Mouse (Mus musculus) layer of hippocampus, adult 18-20 months (tissue): Measurements from ENCODE around the gene Aspscr1. TPM values are rescaled to one million over a fixed set of nuclear protein-coding genes. Genes with fewer than 3 reads are reported as not detected.

Experiments
- DNase-seq, 2 experiments: peaks; one replicate each; pipeline ENCODE4 v3.0.0; 2022; ENCODE audit warnings: low spot score in 2 of 2
- microRNA-seq, 2 experiments: library from miRNA; unstranded; fragments of <30 nt; microRNA quantifications; one replicate each; pipeline ENCODE4 v1.2.0; 2021
- total RNA-seq, 2 experiments: library from RNA; stranded (reverse); gene quantifications; 2 replicates each; pipeline ENCODE4 v1.2.3; 2021

Gene Aspscr1
- total RNA-seq, 2 experiments from 2014 or later = 46.1 to 54.3 TPM

GRCm38 (mm10) chr11:120731395-120731794 lies 58.6 kb downstream of the Aspscr1 start:
- DNase-seq = no peak

- DNase-seq = no peak
These were observed 59.3 kb downstream of the Aspscr1 start, which contains the start of gene Cbr2 for GRCm38 (mm10) chr11:120731858-120732680. Gene Cbr2 (minus strand): TSS chr11:120732114.

- DNase-seq = no peak
These were observed 60.7 kb downstream of the Aspscr1 start for GRCm38 (mm10) chr11:120733521-120733920.

- DNase-seq = no peak
These were observed 63.7 kb downstream of the Aspscr1 start for GRCm38 (mm10) chr11:120736424-120736823.

GRCm38 (mm10) chr11:120740981-120741380 lies 68.2 kb downstream of the Aspscr1 start:
- no peak for DNase-seq

- DNase-seq = no peak
These were observed 71.4 kb downstream of the Aspscr1 start for GRCm38 (mm10) chr11:120744121-120744701.

GRCm38 (mm10) chr11:120747974-120748373 lies 75.2 kb downstream of the Aspscr1 start:
- DNase-seq = no peak

GRCm38 (mm10) chr11:120749430-120749829 lies 76.7 kb downstream of the Aspscr1 start:
- no peak for DNase-seq

- no peak for DNase-seq
These were observed 78.8 kb downstream of the Aspscr1 start for GRCm38 (mm10) chr11:120751606-120752005.

Small RNA genes within 50 kb of the gene (microRNA-seq; reads per million reads assigned to microRNA genes)
- gene Mir6936 = 2.1 to 2.5 reads per million in 2 experiments

Other genes with a start within 250 kb of the Aspscr1 start
- gene Nploc4, start 235.3 kb upstream of the Aspscr1 start, total RNA-seq = 10 to 100 TPM; 60.0 to 61.9 TPM
- gene Tspan10, start 230.3 kb upstream of the Aspscr1 start, total RNA-seq = not detected
- gene Pde6g, start 219.5 kb upstream of the Aspscr1 start, total RNA-seq = under 1 TPM; 0.43 to 0.82 TPM
- 10 to 100 TPM; 13.1 to 13.5 TPM for gene Oxld1, start 214.9 kb upstream of the Aspscr1 start, total RNA-seq
- 10 to 100 TPM; 24.6 to 32.9 TPM for gene Ccdc137, start 214.9 kb upstream of the Aspscr1 start, total RNA-seq
- 10 to 100 TPM; 53.0 to 53.6 TPM for gene Arl16, start 205.4 kb upstream of the Aspscr1 start, total RNA-seq
- gene Mrpl12, start 188.4 kb upstream of the Aspscr1 start, total RNA-seq = 10 to 100 TPM; 65.1 to 67.5 TPM
- gene Slc25a10, start 181.1 kb upstream of the Aspscr1 start, total RNA-seq = 10 to 100 TPM; 18.9 to 19.3 TPM
- gene Gcgr, start 142.3 kb upstream of the Aspscr1 start, total RNA-seq = not detected
- 10 to 100 TPM; 68.8 to 74.5 TPM for gene Mcrip1, start 123.2 kb upstream of the Aspscr1 start, total RNA-seq
- not detected for gene Ppp1r27, start 121.8 kb upstream of the Aspscr1 start, total RNA-seq
- gene P4hb, start 99.7 kb upstream of the Aspscr1 start, total RNA-seq = 100 to 1,000 TPM; 122 to 132 TPM
- gene Arhgdia, start 91.3 kb upstream of the Aspscr1 start, total RNA-seq = 100 to 1,000 TPM; 293 to 295 TPM
- 10 to 100 TPM; 60.5 to 70.0 TPM for gene Alyref, start 74.6 kb upstream of the Aspscr1 start, total RNA-seq
- gene Anapc11, start 74.6 kb upstream of the Aspscr1 start, total RNA-seq = 10 to 100 TPM; 93.5 to 97.0 TPM
- 1 to 10 TPM in 1 of 2 experiments, under 1 TPM in 1; 0.89 to 1.4 TPM for gene Npb, start 64.5 kb upstream of the Aspscr1 start, total RNA-seq
- 100 to 1,000 TPM; 118 to 128 TPM for gene Pcyt2, start 55.0 kb upstream of the Aspscr1 start, total RNA-seq
- 10 to 100 TPM; 35.4 to 41.5 TPM for gene Sirt7, start 47.7 kb upstream of the Aspscr1 start, total RNA-seq
- 10 to 100 TPM; 70.0 to 71.5 TPM for gene Mafg, start 39.4 kb upstream of the Aspscr1 start, total RNA-seq
- gene Pycr1, start 29.2 kb upstream of the Aspscr1 start, total RNA-seq = 1 to 10 TPM in 1 of 2 experiments, under 1 TPM in 1; 0.81 to 2.0 TPM
- gene Myadml2, start 24.8 kb upstream of the Aspscr1 start, total RNA-seq = 1 to 10 TPM; 3.9 to 4.6 TPM
- gene Notum, start 11.8 kb upstream of the Aspscr1 start, total RNA-seq = 1 to 10 TPM; 2.6 to 5.5 TPM
- 10 to 100 TPM; 15.8 to 18.7 TPM for gene Cenpx, start 40.8 kb downstream of the Aspscr1 start, total RNA-seq
- gene Lrrc45, start 41.0 kb downstream of the Aspscr1 start, total RNA-seq = 10 to 100 TPM; 49.1 to 60.5 TPM
- 10 to 100 TPM; 32.0 to 40.0 TPM for gene Rac3, start 48.5 kb downstream of the Aspscr1 start, total RNA-seq
- gene Dcxr, start 54.3 kb downstream of the Aspscr1 start, total RNA-seq = 10 to 100 TPM; 12.3 to 13.6 TPM
- gene Cbr2, start 59.1 kb downstream of the Aspscr1 start, total RNA-seq = 1 to 10 TPM; 1.2 to 1.7 TPM
- gene Hmga1b, start 89.8 kb downstream of the Aspscr1 start, total RNA-seq = 10 to 100 TPM; 20.9 to 24.0 TPM
- 10 to 100 TPM; 57.1 to 59.9 TPM for gene Rfng, start 111.2 kb downstream of the Aspscr1 start, total RNA-seq
- gene Gps1, start 111.3 kb downstream of the Aspscr1 start, total RNA-seq = 100 to 1,000 TPM; 152 to 154 TPM
- 10 to 100 TPM; 40.1 to 40.4 TPM for gene Dus1l, start 123.4 kb downstream of the Aspscr1 start, total RNA-seq
- 100 to 1,000 TPM; 183 to 187 TPM for gene Fasn, start 151.6 kb downstream of the Aspscr1 start, total RNA-seq